Mouse (Mus musculus): Measurements from ENCODE around the gene Gm2974. TPM values are rescaled to one million over a fixed set of nuclear protein-coding genes. Genes with fewer than 3 reads are reported as not detected.
"Not testable (repeated sequence)": the region's sequence is repeated elsewhere in the genome, so short reads cannot be mapped to it uniquely, and the experiment has no call there.

The Gm2974 gene
- 0.13 and 0.34 TPM in 2 replicates for polyA plus RNA-seq (2014; fragmentation: Nextera tagmentation; extraction: Ambion mirVana)

DNA sequence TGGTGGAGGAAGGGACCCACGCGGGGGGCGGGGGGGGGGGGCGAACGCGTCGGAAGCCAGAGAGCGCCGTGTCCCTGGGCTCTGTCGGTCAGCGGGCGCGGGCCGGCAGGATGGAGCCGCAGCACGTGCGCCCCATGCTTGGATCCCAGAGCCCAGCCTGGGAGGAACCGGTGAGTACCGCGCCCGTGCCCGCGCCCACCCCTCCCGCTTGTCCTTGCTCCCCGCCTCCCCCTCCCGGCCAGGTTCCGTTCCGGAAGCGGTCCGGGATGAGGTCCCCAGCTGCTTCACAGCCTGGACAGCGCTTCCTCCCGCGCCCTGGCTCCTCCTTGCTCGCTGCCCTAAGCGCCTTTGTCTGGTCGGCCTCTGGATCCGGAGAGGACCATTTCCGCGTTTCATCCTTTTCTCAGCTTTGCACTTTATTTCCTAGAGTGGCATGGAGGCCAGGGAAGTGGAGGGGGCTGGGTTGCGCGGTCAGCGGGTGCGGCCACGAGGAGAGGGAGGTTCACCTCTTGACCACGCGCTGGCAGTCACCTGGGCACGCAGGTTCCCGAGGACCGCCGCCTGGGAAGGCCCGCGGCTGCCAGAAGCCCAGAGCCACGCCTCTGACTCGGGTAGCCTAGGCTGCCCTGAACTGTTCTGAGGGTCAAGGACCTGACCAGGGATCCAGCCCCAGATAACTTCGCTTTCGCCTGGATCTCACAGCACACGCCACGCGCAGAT is at the start of gene Gm2974:
Gene Gm2974 (plus strand): TSS at position 86 of the 720 bp plus-strand sequence.
- not testable (repeated sequence) for H3K9ac ChIP-seq (ENCODE audit: low read length); H3K27ac ChIP-seq (replicated peaks; ENCODE audit: low read depth, low read length)

DNA sequence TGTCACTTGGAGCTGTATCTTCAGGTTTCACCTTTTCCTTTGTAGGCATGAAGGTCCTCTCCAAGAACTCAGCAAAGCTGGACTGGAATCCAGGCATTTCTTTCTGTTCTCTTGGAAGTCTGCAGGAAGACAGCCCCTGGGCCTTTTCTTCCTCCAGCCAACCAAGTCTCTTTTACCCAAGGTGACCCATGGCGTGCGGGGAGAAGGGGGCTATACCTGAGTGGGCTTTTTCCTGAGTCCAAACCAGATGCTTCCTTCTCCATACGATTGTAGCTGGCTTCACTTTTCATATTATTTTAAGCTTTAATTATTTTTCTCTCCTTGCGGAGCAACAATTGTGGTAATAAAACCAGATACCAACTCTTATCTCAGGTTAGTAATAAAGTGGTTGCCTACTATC is 40.7 kb upstream of the Gm2974 start:
- not testable (repeated sequence) for H3K4me2 ChIP-seq (ENCODE audit: low read depth, severe bottlenecking); H3K27ac ChIP-seq (replicated peaks; ENCODE audit: low read depth, low read length); DNase-seq (ENCODE audit: low spot score); H3K27me3 ChIP-seq (ENCODE audit: control insufficient read depth, insufficient read depth, low read length); H3K4me1 ChIP-seq (ENCODE audit: control insufficient read depth, insufficient read depth, low read length); ATAC-seq (ENCODE audit: insufficient number of reproducible peaks, low FRiP score, low TSS enrichment, low read depth); H3K4me3 ChIP-seq (ENCODE audit: low read depth, low read length); H3K9me3 ChIP-seq (ENCODE audit: control insufficient read depth, low read length); H3K9ac ChIP-seq (ENCODE audit: low read length); H3K36me3 ChIP-seq (ENCODE audit: control insufficient read depth, insufficient read depth, low read length)
- WGBS: 90% methylated on average over 4 of the region's 4 CpGs

More for the DNA sequence above, at the start of gene Gm2974:
- H3K4me1 ChIP-seq (ENCODE audit: control insufficient read depth, insufficient read depth, low read length); H3K36me3 ChIP-seq (ENCODE audit: control insufficient read depth, insufficient read depth, low read length); H3K9me3 ChIP-seq (ENCODE audit: control insufficient read depth, low read length); H3K27me3 ChIP-seq (ENCODE audit: control insufficient read depth, insufficient read depth, low read length); ATAC-seq (ENCODE audit: insufficient number of reproducible peaks, low FRiP score, low TSS enrichment, low read depth): not testable (repeated sequence)
- 13% methylated on average over 33 of the region's 59 CpGs for WGBS
- peak within 1 kb of the TSS; percentile 38 for H3K4me2 ChIP-seq (ENCODE audit: low read depth, severe bottlenecking)
- DNase-seq (ENCODE audit: low spot score): peak; percentile 18
- peak within 1 kb of the TSS; percentile 22; the same call in 1 of the 2 replicates for H3K4me3 ChIP-seq (ENCODE audit: low read depth, low read length)

DNA sequence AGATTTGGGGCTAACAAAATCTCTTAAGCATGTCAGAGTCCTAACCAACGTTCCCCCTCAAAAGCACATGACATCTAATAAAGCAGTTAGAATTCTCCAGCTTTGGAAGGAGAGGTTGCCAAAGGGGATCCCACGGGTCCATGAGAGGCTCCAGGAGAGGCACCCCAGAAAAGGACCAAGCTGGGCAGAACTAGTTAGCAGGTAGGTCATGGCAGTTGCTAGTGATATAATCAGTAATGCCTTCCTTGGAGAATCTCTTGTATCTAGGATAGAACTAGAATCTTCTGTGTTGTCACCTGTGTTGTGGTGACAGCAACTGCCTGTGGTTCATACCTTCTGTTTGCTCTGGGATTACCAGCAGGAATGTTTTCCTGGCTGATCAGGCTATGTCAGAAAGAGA is 17.6 kb upstream of the Gm2974 start, which contains the start of gene Gm3127:
Gene Gm3127 (plus strand): TSS at position 301 of the 400 bp plus-strand sequence.
- WGBS: no CpG with 5 or more reads among the region's 2 CpGs
- not testable (repeated sequence) for ATAC-seq (ENCODE audit: insufficient number of reproducible peaks, low FRiP score, low TSS enrichment, low read depth); H3K36me3 ChIP-seq (ENCODE audit: control insufficient read depth, insufficient read depth, low read length); H3K9ac ChIP-seq (ENCODE audit: low read length); H3K9me3 ChIP-seq (ENCODE audit: control insufficient read depth, low read length); H3K4me3 ChIP-seq (ENCODE audit: low read depth, low read length); DNase-seq (ENCODE audit: low spot score); H3K4me1 ChIP-seq (ENCODE audit: control insufficient read depth, insufficient read depth, low read length); H3K27ac ChIP-seq (replicated peaks; ENCODE audit: low read depth, low read length); H3K4me2 ChIP-seq (ENCODE audit: low read depth, severe bottlenecking); H3K27me3 ChIP-seq (ENCODE audit: control insufficient read depth, insufficient read depth, low read length)

DNA sequence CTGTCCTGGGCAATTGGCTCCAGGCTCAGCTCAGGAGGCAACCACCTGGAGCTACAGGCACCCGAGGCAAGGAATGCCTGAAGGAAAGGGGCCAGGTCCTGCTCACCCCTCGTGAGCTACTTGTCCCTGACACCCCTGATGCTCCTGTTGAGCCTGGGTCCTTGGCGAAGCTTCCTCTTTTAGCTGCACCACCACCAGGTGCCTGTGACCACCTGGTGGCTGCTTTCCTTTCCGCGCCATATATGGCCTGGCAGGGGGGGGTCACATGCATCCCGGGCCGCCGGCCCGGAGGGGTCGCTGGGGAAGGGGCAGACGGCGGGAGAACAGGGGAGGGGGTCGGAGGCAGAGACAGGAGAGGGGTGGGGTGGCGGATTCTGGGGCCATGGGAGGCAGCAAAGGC is 346 bp upstream of the Gm2974 start:
- not testable (repeated sequence) for H3K36me3 ChIP-seq (ENCODE audit: control insufficient read depth, insufficient read depth, low read length); H3K9ac ChIP-seq (ENCODE audit: low read length); H3K4me1 ChIP-seq (ENCODE audit: control insufficient read depth, insufficient read depth, low read length); H3K9me3 ChIP-seq (ENCODE audit: control insufficient read depth, low read length); H3K27ac ChIP-seq (replicated peaks; ENCODE audit: low read depth, low read length); ATAC-seq (ENCODE audit: insufficient number of reproducible peaks, low FRiP score, low TSS enrichment, low read depth); H3K27me3 ChIP-seq (ENCODE audit: control insufficient read depth, insufficient read depth, low read length)
- 14% methylated on average over 13 of the region's 14 CpGs for WGBS
- peak overlapping the region; percentile 22; the same call in 1 of the 2 replicates for H3K4me3 ChIP-seq (ENCODE audit: low read depth, low read length)
- peak overlapping the region; percentile 38 for H3K4me2 ChIP-seq (ENCODE audit: low read depth, severe bottlenecking)
- DNase-seq (ENCODE audit: low spot score): peak; percentile 19

DNA sequence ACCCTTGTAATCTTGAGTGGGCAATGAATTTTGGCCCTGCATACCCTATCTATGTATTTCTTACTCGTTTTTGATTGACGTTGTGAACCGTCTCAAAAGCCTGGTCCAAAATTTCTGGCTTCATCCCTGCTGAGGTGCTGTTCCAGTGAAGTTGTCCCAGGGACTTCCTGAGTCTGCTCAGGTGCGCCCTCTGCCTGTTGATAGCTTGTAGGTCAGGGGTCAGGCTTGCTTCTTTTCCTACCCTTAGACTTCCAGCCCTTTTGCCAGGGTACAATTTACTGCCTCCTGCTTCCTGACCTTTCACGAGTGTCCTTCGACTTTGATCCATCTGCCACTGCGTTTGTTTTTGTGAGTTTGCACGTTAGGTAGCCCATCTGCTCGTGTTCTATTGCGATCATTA is 999 bp downstream of the Gm2974 start:
- H3K4me2 ChIP-seq (ENCODE audit: low read depth, severe bottlenecking); H3K4me3 ChIP-seq (ENCODE audit: low read depth, low read length); H3K9ac ChIP-seq (ENCODE audit: low read length); ATAC-seq (ENCODE audit: insufficient number of reproducible peaks, low FRiP score, low TSS enrichment, low read depth); H3K4me1 ChIP-seq (ENCODE audit: control insufficient read depth, insufficient read depth, low read length); DNase-seq (ENCODE audit: low spot score); H3K27me3 ChIP-seq (ENCODE audit: control insufficient read depth, insufficient read depth, low read length); H3K36me3 ChIP-seq (ENCODE audit: control insufficient read depth, insufficient read depth, low read length); H3K27ac ChIP-seq (replicated peaks; ENCODE audit: low read depth, low read length); H3K9me3 ChIP-seq (ENCODE audit: control insufficient read depth, low read length): not testable (repeated sequence)
- 20% methylated on average over 4 of the region's 10 CpGs for WGBS

DNA sequence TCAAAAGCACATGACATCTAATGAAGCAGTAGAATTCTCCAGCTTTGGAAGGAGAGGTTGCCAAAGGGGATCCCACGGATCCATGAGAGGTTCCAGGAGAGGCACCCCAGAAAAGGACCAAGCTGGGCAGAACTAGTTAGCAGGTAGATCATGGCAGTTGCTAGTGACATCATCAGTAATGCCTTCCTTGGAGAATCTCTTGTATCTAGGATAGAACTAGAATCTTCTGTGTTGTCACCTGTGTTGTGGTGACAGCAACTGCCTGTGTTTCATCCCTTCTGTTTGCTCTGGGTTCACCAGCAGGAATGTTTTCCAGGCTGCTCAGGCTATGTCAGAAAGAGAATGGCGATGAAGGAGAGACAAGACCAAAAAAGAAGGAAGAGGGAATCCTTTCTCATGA is 67.0 kb downstream of the Gm2974 start, which contains the start of gene Gm3138:
Gene Gm3138 (plus strand): TSS at position 301 of the 400 bp plus-strand sequence.
- not testable (repeated sequence) for ATAC-seq (ENCODE audit: insufficient number of reproducible peaks, low FRiP score, low TSS enrichment, low read depth); H3K4me3 ChIP-seq (ENCODE audit: low read depth, low read length); DNase-seq (ENCODE audit: low spot score); H3K9me3 ChIP-seq (ENCODE audit: control insufficient read depth, low read length); H3K27me3 ChIP-seq (ENCODE audit: control insufficient read depth, insufficient read depth, low read length); H3K27ac ChIP-seq (replicated peaks; ENCODE audit: low read depth, low read length); H3K4me1 ChIP-seq (ENCODE audit: control insufficient read depth, insufficient read depth, low read length); H3K9ac ChIP-seq (ENCODE audit: low read length); H3K36me3 ChIP-seq (ENCODE audit: control insufficient read depth, insufficient read depth, low read length); H3K4me2 ChIP-seq (ENCODE audit: low read depth, severe bottlenecking)
- WGBS: no CpG with 5 or more reads among the region's 2 CpGs

Other genes starting within 250 kb of the Gm2974 start
- not detected in 2 replicates for gene Gm3095, start 219.0 kb upstream of the Gm2974 start, polyA plus RNA-seq (2014; fragmentation: Nextera tagmentation; extraction: Ambion mirVana)
- gene Gm3099, start 184.2 kb upstream of the Gm2974 start, polyA plus RNA-seq (2014; fragmentation: Nextera tagmentation; extraction: Ambion mirVana): not detected in 2 replicates
- 0.14 and 0.57 TPM in 2 replicates for gene Gm5796, start 158.6 kb upstream of the Gm2974 start, polyA plus RNA-seq (2014; fragmentation: Nextera tagmentation; extraction: Ambion mirVana)
- not detected in 2 replicates for gene Gm3115, start 98.5 kb upstream of the Gm2974 start, polyA plus RNA-seq (2014; fragmentation: Nextera tagmentation; extraction: Ambion mirVana)
- gene Gm8108, start 72.0 kb upstream of the Gm2974 start, polyA plus RNA-seq (2014; fragmentation: Nextera tagmentation; extraction: Ambion mirVana): 0.09 and 0.54 TPM in 2 replicates
- not detected in 2 replicates for gene Gm3127, start 17.5 kb upstream of the Gm2974 start, polyA plus RNA-seq (2014; fragmentation: Nextera tagmentation; extraction: Ambion mirVana)
- gene Gm3138, start 67.1 kb downstream of the Gm2974 start, polyA plus RNA-seq (2014; fragmentation: Nextera tagmentation; extraction: Ambion mirVana): not detected in 2 replicates
- not detected in 2 replicates for gene Gm3149, start 134.7 kb downstream of the Gm2974 start, polyA plus RNA-seq (2014; fragmentation: Nextera tagmentation; extraction: Ambion mirVana)
- gene 2610042L04Rik, start 152.2 kb downstream of the Gm2974 start, polyA plus RNA-seq (2014; fragmentation: Nextera tagmentation; extraction: Ambion mirVana): 0.20 and 0.47 TPM in 2 replicates
- not detected in 2 replicates for gene Gm3159, start 214.9 kb downstream of the Gm2974 start, polyA plus RNA-seq (2014; fragmentation: Nextera tagmentation; extraction: Ambion mirVana)
- gene Gm3164, start 232.9 kb downstream of the Gm2974 start, polyA plus RNA-seq (2014; fragmentation: Nextera tagmentation; extraction: Ambion mirVana): 0.96 and 1.0 TPM in 2 replicates
- gene Gm3173, start 248.4 kb downstream of the Gm2974 start, polyA plus RNA-seq (2014; fragmentation: Nextera tagmentation; extraction: Ambion mirVana): not detected in 2 replicates